Mouse (Mus musculus) heart, embryonic 11.5 days (tissue): Measurements from ENCODE around the gene Rpusd3. TPM values are rescaled to one million over a fixed set of nuclear protein-coding genes. Genes with fewer than 3 reads are reported as not detected.

Source experiments
- ATAC-seq: fragments of 200-750 bp; cut with Nextera tagmentation; replicated peaks from 2 replicates; pipeline ENCODE4 v1.8.0; 2017; ENCODE audit warnings: moderate library complexity; ENCODE audit not compliant: insufficient number of reproducible peaks, low FRiP score, low TSS enrichment
- H3K27ac ChIP-seq: fragments of 300-500 bp; sonication (generic); 2 replicates; pipeline ENCODE4 v1.5.1; 2014; ENCODE audit warnings: mild to moderate bottlenecking, low read depth, low read length
- H3K27me3 ChIP-seq: fragments of 300-500 bp; sonication (generic); 2 replicates; pipeline ENCODE4 v1.6.1; 2014; ENCODE audit warnings: mild to moderate bottlenecking, low read length, mixed read lengths; ENCODE audit not compliant: control insufficient read depth, insufficient read depth
- H3K36me3 ChIP-seq: fragments of 300-500 bp; sonication (generic); 2 replicates; pipeline ENCODE4 v1.6.1; 2014; ENCODE audit warnings: mild to moderate bottlenecking, low read length, moderate library complexity, mixed read lengths; ENCODE audit not compliant: control insufficient read depth, insufficient read depth
- H3K4me1 ChIP-seq: fragments of 300-500 bp; sonication (generic); 2 replicates; pipeline ENCODE4 v1.6.1; 2014; ENCODE audit warnings: low read length; ENCODE audit not compliant: control insufficient read depth, insufficient read depth
- H3K4me2 ChIP-seq: fragments of 300-500 bp; sonication (generic); 2 replicates; pipeline ENCODE4 v1.6.1; 2014; ENCODE audit warnings: mild to moderate bottlenecking, moderate library complexity
- H3K4me3 ChIP-seq: fragments of 300-500 bp; sonication (generic); 2 replicates; pipeline ENCODE4 v1.5.1; 2014; ENCODE audit warnings: low read depth, low read length
- H3K9ac ChIP-seq: fragments of 300-500 bp; sonication (generic); 2 replicates; pipeline ENCODE4 v1.6.1; 2014; ENCODE audit warnings: mild to moderate bottlenecking, low read depth, low read length, moderate library complexity
- H3K9me3 ChIP-seq: fragments of 300-500 bp; sonication (generic); replicated peaks from 2 replicates; pipeline ENCODE4 v1.6.1; 2016; ENCODE audit warnings: low read length; ENCODE audit not compliant: control insufficient read depth
- WGBS: fragments of 180-500 bp; shearing (Covaris S2); extraction: QIAGEN DNeasy Blood & Tissue Kit; methylation state at CpG from one replicate; pipeline ENCODE4 v1.1.7; 2014; ENCODE audit not compliant: insufficient replicate concordance; 5-methylcytosine and 5-hydroxymethylcytosine counted together
- polyA plus RNA-seq: library from polyadenylated mRNA; unstranded; fragments of >200 nt; fragmentation: Nextera tagmentation; extraction: Ambion mirVana; gene quantifications from 2 replicates; pipeline ENCODE4 v1.2.1, GENCODE M21; 2014

Gene Rpusd3
- 15.9 and 21.2 TPM in 2 replicates for polyA plus RNA-seq

DNA sequence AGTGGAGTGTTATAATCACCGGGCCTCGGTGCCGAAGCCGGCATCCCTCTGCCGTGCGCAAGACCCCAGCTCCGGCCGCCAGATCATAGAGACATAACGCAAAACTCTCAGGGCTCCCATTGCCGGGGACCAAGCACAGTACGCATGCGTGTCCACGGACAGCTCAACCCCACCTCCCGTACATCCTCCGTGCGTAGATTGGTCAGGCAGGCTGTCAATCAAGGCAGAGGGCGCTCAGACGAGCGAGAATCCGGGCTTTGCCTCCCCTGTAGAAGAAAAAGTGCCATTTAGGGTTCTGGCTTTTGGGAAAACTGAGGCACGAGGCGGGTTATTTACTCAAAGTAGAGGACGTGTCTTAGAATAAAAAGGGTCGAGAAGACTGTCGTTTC, at the start of gene Rpusd3:
Gene Rpusd3 (minus strand): TSS at position 142 of the 389 bp plus-strand sequence.
- 2% methylated on average over 25 of the region's 25 CpGs for WGBS

DNA sequence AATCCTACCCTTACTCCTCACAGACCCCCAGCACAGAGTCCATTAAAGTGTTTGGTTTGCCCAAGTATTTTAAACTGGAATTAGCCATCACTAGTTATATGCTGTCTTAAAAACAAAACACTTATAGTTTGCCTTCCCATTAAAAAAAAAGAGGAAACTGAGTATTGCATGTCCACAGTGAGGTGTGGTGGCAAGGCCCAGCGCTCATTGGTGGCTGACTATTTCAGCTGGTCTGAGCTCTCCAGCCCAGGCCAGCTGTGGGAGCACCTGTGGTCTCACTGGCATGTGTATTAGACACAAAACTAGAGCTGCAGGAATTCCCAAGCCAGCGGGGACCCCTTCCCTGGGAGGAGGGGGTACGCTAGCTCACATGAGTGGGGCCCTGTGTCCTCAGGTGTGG, 49.4 kb upstream of the Rpusd3 start:
- Histone ChIP-seq H3K4me1 (peaks cover 17% of the 10 kb centered on the region), H3K4me3 (no peak overlapping the region), H3K9me3 (no peaks in the 10 kb centered on the region), H3K9ac (no peak overlapping the region), H3K36me3 (no peaks in the 10 kb centered on the region), H3K4me2 (no peak overlapping the region), H3K27ac (no peak overlapping the region), H3K27me3 (peaks cover 29% of the 10 kb centered on the region)
- 67% methylated on average over 3 of the region's 3 CpGs for WGBS
- no peak for ATAC-seq

More for the DNA sequence above, at the start of gene Rpusd3:
- ATAC-seq = peak; percentile 97
- peak within 1 kb of the TSS; percentile 93 for H3K4me2 ChIP-seq
- peak within 1 kb of the TSS; percentile 68 for H3K4me3 ChIP-seq
- no peaks in the 10 kb centered on the region for H3K36me3 ChIP-seq
- H3K9me3 ChIP-seq = no peaks in the 10 kb centered on the region
- H3K4me1 ChIP-seq = peaks cover 8% of the 10 kb centered on the region
- H3K27me3 ChIP-seq = no peaks in the 10 kb centered on the region
- H3K9ac ChIP-seq = peak within 1 kb of the TSS; percentile 84
- H3K27ac ChIP-seq = peak within 1 kb of the TSS; percentile 30; the same call in 1 of the 2 replicates

DNA sequence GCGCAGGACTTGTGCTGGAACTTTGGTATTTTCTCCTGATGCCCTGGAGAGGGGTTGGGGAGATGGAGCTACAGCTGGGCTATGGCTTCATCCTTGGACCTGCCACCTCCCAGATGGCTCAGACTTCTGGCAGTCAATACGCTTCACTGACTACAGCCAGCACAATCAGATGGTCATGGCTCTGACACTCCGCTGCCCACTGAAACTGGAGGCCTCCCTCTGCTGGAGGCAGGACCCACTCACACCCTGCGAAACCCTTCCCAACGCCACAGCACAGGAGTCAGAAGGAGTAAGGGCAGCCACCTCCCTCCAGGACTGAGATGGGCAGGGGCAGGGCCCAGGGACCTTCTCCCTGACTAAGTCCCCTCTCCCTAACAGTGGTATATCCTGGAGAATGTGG, 46.5 kb upstream of the Rpusd3 start:
- Histone ChIP-seq H3K27me3 (peaks cover 21% of the 10 kb centered on the region), H3K27ac (no peak overlapping the region), H3K36me3 (no peaks in the 10 kb centered on the region), H3K9me3 (no peaks in the 10 kb centered on the region), H3K4me3 (no peak overlapping the region), H3K4me2 (no peak overlapping the region), H3K4me1 (peaks cover 6% of the 10 kb centered on the region; the same call in 1 of the 2 replicates), H3K9ac (no peak overlapping the region)
- ATAC-seq = no peak
- 43% methylated on average over 5 of the region's 5 CpGs for WGBS

DNA sequence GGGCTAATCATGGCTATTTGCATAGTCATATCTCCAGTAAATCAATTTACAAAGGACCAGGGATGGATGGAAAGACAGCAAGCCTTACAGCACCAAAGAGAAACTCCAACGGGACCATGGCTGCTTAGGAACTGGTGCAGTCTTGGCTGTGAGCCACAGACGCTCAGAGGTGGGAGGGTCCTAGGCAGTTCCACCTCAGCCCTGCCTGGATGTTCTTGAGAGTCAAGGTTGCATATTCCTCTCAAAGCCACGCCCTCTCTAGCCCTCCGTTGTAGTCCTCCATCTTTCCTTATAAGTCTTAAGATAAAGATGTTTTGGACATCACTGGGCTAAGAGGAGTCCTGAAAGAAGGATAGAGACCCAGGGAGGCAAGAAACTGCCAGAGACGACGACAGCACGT, 44.9 kb upstream of the Rpusd3 start:
- H3K27me3 ChIP-seq = peaks cover 10% of the 10 kb centered on the region
- H3K4me2 ChIP-seq = no peak overlapping the region
- H3K9me3 ChIP-seq = no peaks in the 10 kb centered on the region
- no peak overlapping the region for H3K27ac ChIP-seq
- H3K4me1 ChIP-seq = peaks cover under 1% of the 10 kb centered on the region; the same call in 1 of the 2 replicates
- no peak overlapping the region for H3K4me3 ChIP-seq
- 64% methylated on average over 7 of the region's 7 CpGs for WGBS
- no peaks in the 10 kb centered on the region for H3K36me3 ChIP-seq
- no peak overlapping the region for H3K9ac ChIP-seq
- no peak for ATAC-seq

DNA sequence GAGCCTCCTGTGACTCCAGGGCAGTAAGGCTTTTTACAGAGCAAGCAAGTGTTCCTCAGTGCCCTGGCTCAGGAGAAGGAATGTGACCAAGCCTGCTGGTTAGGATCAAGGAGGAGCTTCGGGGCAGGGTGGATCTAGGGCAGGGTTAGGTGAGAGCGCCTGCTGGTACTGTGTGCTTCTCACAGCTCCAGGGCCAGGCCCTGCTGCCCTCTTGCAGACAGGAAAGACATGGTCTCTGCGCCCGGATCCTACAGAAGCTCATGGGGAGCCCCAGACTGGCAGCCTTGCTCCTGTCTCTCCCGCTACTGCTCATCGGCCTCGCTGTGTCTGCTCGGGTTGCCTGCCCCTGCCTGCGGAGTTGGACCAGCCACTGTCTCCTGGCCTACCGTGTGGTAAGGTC, 39.5 kb upstream of the Rpusd3 start:
- no peak overlapping the region for H3K4me2 ChIP-seq
- H3K9me3 ChIP-seq = no peaks in the 10 kb centered on the region
- no peaks in the 10 kb centered on the region for H3K27me3 ChIP-seq
- no peak overlapping the region for H3K4me3 ChIP-seq
- no peak overlapping the region for H3K27ac ChIP-seq
- no peaks in the 10 kb centered on the region for H3K4me1 ChIP-seq
- no peak for ATAC-seq
- WGBS = 47% methylated on average over 10 of the region's 10 CpGs
- no peak overlapping the region for H3K9ac ChIP-seq
- H3K36me3 ChIP-seq = no peaks in the 10 kb centered on the region

DNA sequence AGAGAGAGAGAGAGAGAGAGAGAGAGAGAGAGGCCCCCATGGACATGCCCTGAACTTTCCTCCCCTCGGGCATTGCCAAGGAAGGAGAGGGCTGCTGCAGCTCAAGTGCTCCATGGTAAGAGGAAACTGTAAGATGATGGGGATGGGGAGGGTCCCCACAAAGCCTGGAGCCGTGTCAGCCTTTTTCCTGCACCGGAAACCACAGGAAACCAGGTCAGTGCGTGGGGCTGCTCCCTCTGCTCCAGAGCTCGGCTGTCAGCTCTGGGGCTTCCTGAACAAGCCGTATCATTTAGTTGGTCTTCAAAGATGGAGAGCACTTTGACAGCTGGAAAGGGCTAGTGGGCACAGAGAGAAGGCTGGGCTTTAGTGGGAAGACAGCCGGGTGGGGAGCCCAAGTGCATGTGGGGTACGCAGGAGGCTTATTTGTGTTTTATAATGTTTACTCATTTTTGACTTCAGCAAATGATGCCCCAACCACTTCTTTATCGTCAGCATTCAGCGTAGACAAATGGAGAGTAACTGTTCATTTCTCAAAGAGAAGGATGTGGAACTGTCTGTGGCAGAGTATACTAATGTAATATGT, 38.9 kb upstream of the Rpusd3 start, which contains the start of gene Il17re:
Gene Il17re (plus strand): TSS at position 533 of the 583 bp plus-strand sequence.
- ATAC-seq = no peak
- Histone ChIP-seq H3K4me3 (no peak within 1 kb of the TSS), H3K27ac (no peak within 1 kb of the TSS), H3K4me2 (no peak within 1 kb of the TSS), H3K4me1 (no peaks in the 10 kb centered on the region), H3K27me3 (no peaks in the 10 kb centered on the region), H3K9me3 (no peaks in the 10 kb centered on the region), H3K9ac (no peak within 1 kb of the TSS), H3K36me3 (no peaks in the 10 kb centered on the region)
- 64% methylated on average over 10 of the region's 10 CpGs for WGBS

DNA sequence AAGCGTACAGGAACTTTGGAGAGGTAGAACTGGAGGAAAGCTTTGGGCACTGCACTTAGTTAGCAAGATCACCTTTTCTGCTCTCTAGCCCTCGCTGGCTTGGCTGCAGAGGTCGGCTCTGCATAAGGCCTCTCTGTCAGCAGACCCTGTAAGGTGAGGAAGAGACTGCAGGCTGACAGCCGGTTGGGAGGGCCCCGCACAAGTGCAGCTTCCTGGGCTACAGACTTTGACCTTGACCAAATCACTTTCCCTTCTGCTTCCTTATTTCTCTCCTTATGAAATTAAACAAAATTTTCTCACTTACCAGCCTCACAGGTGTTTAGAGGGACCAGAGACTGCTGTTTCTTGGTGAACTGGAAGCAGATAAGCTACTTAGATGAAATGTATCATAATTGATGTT, 35.9 kb upstream of the Rpusd3 start:
- no peak overlapping the region for H3K9ac ChIP-seq
- H3K4me1 ChIP-seq = no peaks in the 10 kb centered on the region
- H3K27me3 ChIP-seq = no peaks in the 10 kb centered on the region
- H3K9me3 ChIP-seq = no peaks in the 10 kb centered on the region
- H3K27ac ChIP-seq = no peak overlapping the region
- no peak overlapping the region for H3K4me3 ChIP-seq
- WGBS = 35% methylated on average over 5 of the region's 5 CpGs
- H3K36me3 ChIP-seq = no peaks in the 10 kb centered on the region
- H3K4me2 ChIP-seq = no peak overlapping the region
- ATAC-seq = no peak

DNA sequence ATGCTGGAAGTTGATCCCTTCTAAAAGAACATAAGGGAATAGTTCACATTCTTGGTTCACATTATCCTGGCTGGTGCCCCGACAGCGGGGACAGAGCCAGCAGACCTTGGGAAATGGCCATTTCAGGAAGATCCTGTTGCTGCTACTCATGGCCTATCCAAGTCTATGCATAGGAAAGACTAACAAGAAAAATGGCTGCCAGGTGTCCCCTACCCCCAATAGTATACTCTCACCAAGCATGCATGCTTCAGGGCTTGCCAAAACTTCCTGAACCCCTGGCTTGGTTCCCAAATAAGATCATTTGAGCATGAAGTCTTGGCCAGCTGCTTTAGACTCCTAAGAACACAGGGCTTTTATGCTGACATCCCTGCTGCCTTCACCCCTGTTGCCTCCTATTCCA, 32.7 kb upstream of the Rpusd3 start:
- no peak overlapping the region for H3K4me3 ChIP-seq
- no peak overlapping the region for H3K9ac ChIP-seq
- H3K27me3 ChIP-seq = no peaks in the 10 kb centered on the region
- no peak overlapping the region for H3K4me2 ChIP-seq
- ATAC-seq = no peak
- 80% methylated on average over 2 of the region's 2 CpGs for WGBS
- no peaks in the 10 kb centered on the region for H3K9me3 ChIP-seq
- no peak overlapping the region for H3K27ac ChIP-seq
- H3K4me1 ChIP-seq = no peaks in the 10 kb centered on the region
- peaks cover 17% of the 10 kb centered on the region for H3K36me3 ChIP-seq

DNA sequence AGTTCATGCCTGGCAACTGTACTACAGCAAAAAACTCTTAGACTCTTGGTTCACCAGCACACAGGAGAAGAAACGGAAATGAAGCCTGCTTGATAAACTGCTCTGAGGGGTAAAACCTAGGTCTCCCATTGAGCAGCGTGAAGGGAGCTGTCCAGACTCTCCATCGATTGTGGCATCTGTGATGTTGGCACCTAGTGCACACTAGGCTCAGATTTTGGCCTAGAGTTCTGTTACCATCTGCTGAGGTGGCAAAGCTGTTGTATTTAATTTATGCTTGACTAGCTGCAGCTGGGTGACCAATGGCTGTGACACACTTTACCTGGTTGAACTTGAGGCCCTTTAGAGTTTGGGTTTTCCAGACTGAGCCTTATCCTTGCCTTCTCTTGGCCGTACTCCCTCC, 28.5 kb upstream of the Rpusd3 start:
- Histone ChIP-seq H3K27me3 (no peaks in the 10 kb centered on the region), H3K9ac (no peak overlapping the region), H3K4me2 (no peak overlapping the region), H3K36me3 (peaks cover 17% of the 10 kb centered on the region), H3K4me1 (peaks cover 8% of the 10 kb centered on the region; the same call in 1 of the 2 replicates), H3K27ac (no peak overlapping the region), H3K4me3 (no peak overlapping the region), H3K9me3 (no peaks in the 10 kb centered on the region)
- 92% methylated on average over 4 of the region's 4 CpGs for WGBS
- no peak for ATAC-seq
